Mouse (Mus musculus) lung, adult 2 months (tissue): Measurements from ENCODE around the gene Rps6kc1.

Source experiments
- CTCF ChIP-seq: fragments of 200-500 bp; IDR thresholded peaks from 2 replicates; pipeline ENCODE4 v1.5.1; 2011; ENCODE audit warnings: mild to moderate bottlenecking, low read length, control low read depth; ENCODE audit not compliant: insufficient read depth
- POLR2A ChIP-seq: fragments of 200-500 bp; IDR thresholded peaks from 2 replicates; pipeline ENCODE4 v1.6.1; 2011; ENCODE audit warnings: low read depth, mild to moderate bottlenecking, control low read depth, low read length, borderline replicate concordance; ENCODE audit errors: extremely low read depth

DNA sequence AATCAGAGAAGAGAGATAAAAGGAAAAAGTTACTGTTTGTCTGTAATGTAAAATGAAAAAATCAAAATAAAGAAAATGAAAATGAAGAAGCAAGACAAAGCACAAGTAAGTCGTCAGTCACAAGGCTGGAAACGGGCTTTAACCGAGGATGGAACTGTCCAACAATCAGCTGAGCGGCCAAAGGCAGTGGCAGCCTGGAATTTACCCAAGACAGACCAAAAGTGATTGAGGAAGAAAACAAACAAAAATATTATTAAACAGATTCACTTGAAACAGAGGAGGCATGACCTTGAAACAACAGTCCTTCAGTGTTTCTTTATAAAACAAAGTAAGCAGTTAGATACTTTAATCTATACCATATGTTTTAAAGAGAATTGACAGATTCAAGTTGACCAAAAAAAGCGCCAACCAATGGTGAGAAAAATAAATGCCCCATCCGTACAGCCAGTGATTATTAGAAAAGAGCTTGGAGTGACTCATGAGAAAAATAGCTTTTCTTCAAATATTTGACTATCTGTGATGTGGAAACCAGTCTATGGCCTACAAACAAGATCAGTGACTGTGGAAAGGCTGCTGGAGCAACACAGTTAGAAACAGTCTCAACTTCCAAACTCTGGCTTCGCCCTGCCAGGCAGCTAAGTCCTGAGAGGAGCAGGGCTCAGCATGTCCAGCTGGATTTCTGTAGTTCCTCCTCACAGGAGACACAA is 77.2 kb downstream of the Rps6kc1 start:
- TF ChIP-seq CTCF, result no peak
- TF ChIP-seq POLR2A, result no peak
